Mouse (Mus musculus): ENCODE data around the gene Rac2. TPM values are rescaled to one million over a fixed set of nuclear protein-coding genes. Genes with fewer than 3 reads are reported as not detected.

Gene Rac2
- polyA plus RNA-seq, 1 experiment from 2014 or later, result 3.1 TPM

GRCm38 (mm10) chr15:78585404-78585803, 12.8 kb upstream of the Rac2 start:
- H3K4me3 ChIP-seq, result no peak overlapping the region
- H3K9me3 ChIP-seq, result peaks cover 9% of the 10 kb centered on the region; the same call in 1 of the 2 replicates
- no peak overlapping the region for H3K27ac ChIP-seq
- H3K36me3 ChIP-seq (replicated peaks), result no peaks in the 10 kb centered on the region
- no peaks in the 10 kb centered on the region; the same call in 1 of the 2 replicates for H3K27me3 ChIP-seq (ENCODE audit: poor library complexity, severe bottlenecking)
- peaks cover 14% of the 10 kb centered on the region for H3K4me1 ChIP-seq
- WGBS, result 88% methylated on average over 7 of the region's 7 CpGs
- DNase-seq (ENCODE audit: extremely low spot score, low spot score), result no peak

GRCm38 (mm10) chr15:78583352-78583751, 10.8 kb upstream of the Rac2 start:
- Histone ChIP-seq H3K4me1 (peaks cover 29% of the 10 kb centered on the region), H3K36me3 (replicated peaks) (no peaks in the 10 kb centered on the region), H3K27ac (no peak overlapping the region), H3K4me3 (no peak overlapping the region), H3K27me3 (ENCODE audit: poor library complexity, severe bottlenecking) (no peaks in the 10 kb centered on the region; the same call in 1 of the 2 replicates), H3K9me3 (peaks cover 9% of the 10 kb centered on the region; the same call in 1 of the 2 replicates)
- DNase-seq (ENCODE audit: extremely low spot score, low spot score), result no peak
- 29% methylated on average over 11 of the region's 11 CpGs for WGBS

- H3K36me3 ChIP-seq (replicated peaks), result no peaks in the 10 kb centered on the region
- H3K27ac ChIP-seq, result no peak overlapping the region
- no peak overlapping the region for H3K4me3 ChIP-seq
- H3K4me1 ChIP-seq, result peaks cover 27% of the 10 kb centered on the region
- H3K9me3 ChIP-seq, result no peaks in the 10 kb centered on the region
- DNase-seq (ENCODE audit: extremely low spot score, low spot score), result no peak
- H3K27me3 ChIP-seq (ENCODE audit: poor library complexity, severe bottlenecking), result no peaks in the 10 kb centered on the region
- 52% methylated on average over 4 of the region's 4 CpGs for WGBS
These were observed 3.8 kb upstream of the Rac2 start for GRCm38 (mm10) chr15:78576284-78576810.

GRCm38 (mm10) chr15:78572270-78572600, 348 bp downstream of the Rac2 start:
- WGBS, result 95% methylated on average over 5 of the region's 5 CpGs
- H3K4me1 ChIP-seq, result peaks cover 6% of the 10 kb centered on the region; the same call in 1 of the 2 replicates
- H3K27ac ChIP-seq, result 0 out of 2 replicates have a peak overlapping the region, but pooled peaks have one; percentile 25
- no peaks in the 10 kb centered on the region for H3K9me3 ChIP-seq
- no peaks in the 10 kb centered on the region for H3K36me3 ChIP-seq (replicated peaks)
- H3K4me3 ChIP-seq, result no peak overlapping the region
- no peaks in the 10 kb centered on the region for H3K27me3 ChIP-seq (ENCODE audit: poor library complexity, severe bottlenecking)
- no peak for DNase-seq (ENCODE audit: extremely low spot score, low spot score)

- no peaks in the 10 kb centered on the region for H3K27me3 ChIP-seq (ENCODE audit: poor library complexity, severe bottlenecking)
- H3K27ac ChIP-seq, result 0 out of 2 replicates have a peak overlapping the region, but pooled peaks have one; percentile 25
- no peaks in the 10 kb centered on the region for H3K9me3 ChIP-seq
- WGBS, result 74% methylated on average over 16 of the region's 16 CpGs
- DNase-seq (ENCODE audit: extremely low spot score, low spot score), result no peak
- no peak overlapping the region for H3K4me3 ChIP-seq
- H3K36me3 ChIP-seq (replicated peaks), result no peaks in the 10 kb centered on the region
- peaks cover 6% of the 10 kb centered on the region; the same call in 1 of the 2 replicates for H3K4me1 ChIP-seq
These were observed 871 bp downstream of the Rac2 start for GRCm38 (mm10) chr15:78571554-78572269.

GRCm38 (mm10) chr15:78570170-78570569, 2.4 kb downstream of the Rac2 start:
- Histone ChIP-seq H3K4me3 (no peak overlapping the region), H3K27ac (no peak overlapping the region), H3K36me3 (replicated peaks) (no peaks in the 10 kb centered on the region), H3K27me3 (ENCODE audit: poor library complexity, severe bottlenecking) (no peaks in the 10 kb centered on the region), H3K4me1 (peaks cover 10% of the 10 kb centered on the region; the same call in 1 of the 2 replicates), H3K9me3 (no peaks in the 10 kb centered on the region)
- DNase-seq (ENCODE audit: extremely low spot score, low spot score), result no peak
- WGBS, result 93% methylated on average over 5 of the region's 5 CpGs

- no peak for DNase-seq (ENCODE audit: extremely low spot score, low spot score)
- WGBS, result 80% methylated on average over 9 of the region's 9 CpGs
- no peaks in the 10 kb centered on the region for H3K9me3 ChIP-seq
- no peak overlapping the region for H3K27ac ChIP-seq
- no peak overlapping the region for H3K4me3 ChIP-seq
- no peaks in the 10 kb centered on the region for H3K36me3 ChIP-seq (replicated peaks)
- H3K4me1 ChIP-seq, result peaks cover 17% of the 10 kb centered on the region; the same call in 1 of the 2 replicates
- H3K27me3 ChIP-seq (ENCODE audit: poor library complexity, severe bottlenecking), result no peaks in the 10 kb centered on the region
These were observed 4.9 kb downstream of the Rac2 start for GRCm38 (mm10) chr15:78567608-78568120.

- Histone ChIP-seq H3K9me3 (no peaks in the 10 kb centered on the region), H3K27ac (peak overlapping the region; percentile 12), H3K4me1 (peaks cover 14% of the 10 kb centered on the region; the same call in 1 of the 2 replicates), H3K27me3 (ENCODE audit: poor library complexity, severe bottlenecking) (no peaks in the 10 kb centered on the region), H3K36me3 (replicated peaks) (no peaks in the 10 kb centered on the region), H3K4me3 (no peak overlapping the region)
- WGBS, result 70% methylated on average over 11 of the region's 11 CpGs
- DNase-seq (ENCODE audit: extremely low spot score, low spot score), result no peak
These were observed 7.7 kb downstream of the Rac2 start for GRCm38 (mm10) chr15:78564764-78565435.

GRCm38 (mm10) chr15:78563937-78564336, 8.6 kb downstream of the Rac2 start:
- H3K36me3 ChIP-seq (replicated peaks), result no peaks in the 10 kb centered on the region
- 89% methylated on average over 5 of the region's 5 CpGs for WGBS
- H3K27ac ChIP-seq, result no peak overlapping the region
- H3K27me3 ChIP-seq (ENCODE audit: poor library complexity, severe bottlenecking), result no peaks in the 10 kb centered on the region
- H3K4me1 ChIP-seq, result peaks cover 20% of the 10 kb centered on the region
- H3K4me3 ChIP-seq, result no peak overlapping the region
- DNase-seq (ENCODE audit: extremely low spot score, low spot score), result no peak
- no peaks in the 10 kb centered on the region for H3K9me3 ChIP-seq

GRCm38 (mm10) chr15:78563344-78563743, 9.2 kb downstream of the Rac2 start:
- H3K27ac ChIP-seq, result no peak overlapping the region
- DNase-seq (ENCODE audit: extremely low spot score, low spot score), result no peak
- H3K4me1 ChIP-seq, result peaks cover 26% of the 10 kb centered on the region
- WGBS, result 94% methylated on average over 3 of the region's 3 CpGs
- no peaks in the 10 kb centered on the region for H3K36me3 ChIP-seq (replicated peaks)
- no peak overlapping the region for H3K4me3 ChIP-seq
- no peaks in the 10 kb centered on the region for H3K27me3 ChIP-seq (ENCODE audit: poor library complexity, severe bottlenecking)
- no peaks in the 10 kb centered on the region for H3K9me3 ChIP-seq

- no peaks in the 10 kb centered on the region for H3K9me3 ChIP-seq
- no peak overlapping the region for H3K27ac ChIP-seq
- H3K27me3 ChIP-seq (ENCODE audit: poor library complexity, severe bottlenecking), result no peaks in the 10 kb centered on the region
- DNase-seq (ENCODE audit: extremely low spot score, low spot score), result no peak
- H3K4me1 ChIP-seq, result peaks cover 18% of the 10 kb centered on the region
- H3K36me3 ChIP-seq (replicated peaks), result no peaks in the 10 kb centered on the region
- no peak overlapping the region for H3K4me3 ChIP-seq
- 59% methylated on average over 11 of the region's 11 CpGs for WGBS
These were observed 13.2 kb downstream of the Rac2 start for GRCm38 (mm10) chr15:78559141-78559979.

All from forebrain, embryonic 10.5 days (tissue).